Mouse (Mus musculus) kidney, postnatal 36 days (tissue): ENCODE data around the gene Pik3cb.

Source experiments
- DNase-seq, 2 experiments: peaks; one replicate each; pipeline ENCODE4 v3.0.0; 2021 to 2022; ENCODE audit warnings: mixed read lengths in 2 of 2

Gene Pik3cb

DNA sequence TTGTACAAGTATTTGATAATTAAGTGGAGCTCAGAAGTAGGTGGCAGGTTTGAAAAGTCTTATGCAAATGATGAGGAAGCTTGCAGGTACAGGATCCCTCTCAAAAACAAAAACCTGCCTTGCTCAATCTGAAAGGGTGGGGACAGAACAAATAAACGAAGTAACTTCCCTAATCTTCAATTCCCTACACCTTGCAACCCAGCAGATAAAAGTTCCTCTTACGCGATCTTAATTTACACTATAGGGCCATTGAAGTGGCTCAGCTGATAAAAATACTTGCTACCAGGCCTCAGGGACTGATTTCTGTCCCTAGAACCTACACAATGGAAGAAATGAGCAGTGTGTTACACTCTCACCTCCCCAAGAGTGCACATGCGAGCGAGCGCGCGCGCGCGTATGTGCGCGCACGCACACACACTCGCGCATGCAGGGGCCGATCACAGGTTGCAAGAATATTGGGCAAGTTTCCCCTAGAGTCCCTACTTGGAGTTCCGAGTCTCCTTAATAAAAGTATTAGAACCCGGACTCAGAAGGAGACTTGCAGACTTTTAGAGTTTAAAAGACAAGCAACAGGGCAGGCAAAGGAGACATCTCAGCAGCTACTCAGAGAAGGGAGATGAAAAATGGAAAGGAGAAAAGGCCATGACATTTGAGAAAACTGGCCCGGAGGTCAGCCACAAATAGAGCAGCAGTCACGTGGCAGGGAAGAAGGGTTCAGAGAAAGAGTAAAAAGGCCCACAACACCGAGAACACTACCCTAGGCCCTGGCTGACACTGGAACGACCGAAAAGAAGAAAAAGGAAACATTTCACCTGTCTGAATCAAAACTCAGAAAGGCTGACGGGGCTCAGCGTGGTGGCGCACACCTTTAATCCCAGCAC lies 6.7 kb upstream of the Pik3cb start:
- DNase-seq, result no peak

DNA sequence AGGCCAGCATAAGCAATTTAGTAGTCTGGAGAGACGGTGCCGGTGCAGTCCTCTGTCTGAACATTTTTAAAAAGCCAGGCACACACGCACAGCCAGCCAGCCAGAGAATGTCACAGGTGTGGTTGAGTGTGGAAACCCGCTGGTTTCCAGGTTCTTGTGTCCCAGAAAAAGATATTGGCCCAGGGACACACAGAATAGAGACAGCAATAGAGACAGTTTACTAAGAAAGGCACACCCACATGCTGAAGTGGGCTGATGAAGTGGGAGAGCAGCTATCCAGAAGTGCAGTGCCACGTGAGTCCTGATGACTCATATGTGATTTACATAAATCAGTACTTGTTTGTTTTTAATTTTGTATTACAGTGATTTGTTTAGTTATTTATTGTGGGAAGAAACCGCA lies 5.3 kb upstream of the Pik3cb start:
- no peak for DNase-seq

DNA sequence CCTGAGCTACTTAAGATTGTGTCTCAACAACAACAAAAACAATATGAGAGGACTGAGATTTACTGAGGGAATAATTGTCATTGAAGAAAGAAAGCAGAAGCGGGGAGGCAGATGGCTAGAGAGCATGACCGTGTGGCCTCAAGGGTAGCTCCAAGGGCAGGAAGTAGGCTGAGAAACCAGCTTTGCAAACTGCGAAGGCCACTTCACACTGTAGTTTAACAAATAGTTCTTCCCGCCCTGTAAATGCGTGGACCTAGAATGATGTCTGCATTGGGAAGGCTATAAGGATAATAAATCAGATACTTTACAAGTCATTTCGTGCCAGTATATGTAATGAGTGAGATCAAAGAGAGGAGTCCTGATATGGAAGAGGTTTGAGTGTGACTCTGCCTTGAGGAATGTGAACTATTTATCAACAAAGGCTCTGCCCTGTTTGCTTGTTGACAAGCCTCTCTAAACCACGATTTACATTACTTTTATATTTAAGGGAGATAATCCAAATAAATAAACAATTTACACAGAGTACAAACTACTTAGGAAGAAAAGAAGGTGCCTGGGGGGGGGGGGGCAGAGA lies 4.1 kb upstream of the Pik3cb start:
- DNase-seq, result no peak

DNA sequence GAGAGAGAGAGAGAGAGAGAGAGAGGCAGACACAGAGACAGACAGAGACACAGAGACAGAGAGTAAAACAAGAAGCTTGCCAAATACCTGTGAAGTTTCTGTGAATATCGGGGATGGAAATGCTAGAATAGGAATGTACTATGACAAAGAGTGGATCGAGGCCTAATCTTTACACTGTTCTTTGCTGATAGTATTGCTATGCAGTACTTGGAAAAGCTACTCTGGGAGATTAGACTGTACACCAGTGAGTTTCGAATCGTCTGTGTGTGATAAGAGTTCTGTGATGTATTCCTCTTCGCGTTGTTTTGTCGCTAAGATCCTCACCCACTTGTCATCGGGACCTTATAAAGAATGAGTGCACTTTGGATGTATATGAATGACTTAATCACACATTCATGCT lies 1.2 kb upstream of the Pik3cb start:
- no peak for DNase-seq

DNA sequence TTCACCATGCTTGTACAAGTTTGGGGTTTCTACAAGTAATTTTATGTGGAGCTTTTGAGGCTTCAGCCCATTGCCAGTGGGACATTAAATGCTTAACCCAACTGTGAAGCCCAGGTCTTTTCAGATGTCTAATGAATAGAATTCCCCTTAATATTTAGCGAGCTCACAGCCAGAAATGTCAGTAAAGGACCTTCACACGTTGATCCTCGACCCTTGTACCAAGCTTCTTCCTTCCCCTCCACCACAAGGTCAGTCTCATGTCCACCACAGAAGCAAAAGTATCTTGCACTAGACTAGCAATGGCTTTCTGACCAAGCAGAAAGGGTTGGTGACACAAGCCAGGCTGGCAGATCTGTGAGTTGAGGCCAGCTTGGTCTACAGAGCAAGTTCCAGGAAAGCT lies 750 bp upstream of the Pik3cb start:
- peak in 1 of 2 experiments; percentile 17 for DNase-seq

DNA sequence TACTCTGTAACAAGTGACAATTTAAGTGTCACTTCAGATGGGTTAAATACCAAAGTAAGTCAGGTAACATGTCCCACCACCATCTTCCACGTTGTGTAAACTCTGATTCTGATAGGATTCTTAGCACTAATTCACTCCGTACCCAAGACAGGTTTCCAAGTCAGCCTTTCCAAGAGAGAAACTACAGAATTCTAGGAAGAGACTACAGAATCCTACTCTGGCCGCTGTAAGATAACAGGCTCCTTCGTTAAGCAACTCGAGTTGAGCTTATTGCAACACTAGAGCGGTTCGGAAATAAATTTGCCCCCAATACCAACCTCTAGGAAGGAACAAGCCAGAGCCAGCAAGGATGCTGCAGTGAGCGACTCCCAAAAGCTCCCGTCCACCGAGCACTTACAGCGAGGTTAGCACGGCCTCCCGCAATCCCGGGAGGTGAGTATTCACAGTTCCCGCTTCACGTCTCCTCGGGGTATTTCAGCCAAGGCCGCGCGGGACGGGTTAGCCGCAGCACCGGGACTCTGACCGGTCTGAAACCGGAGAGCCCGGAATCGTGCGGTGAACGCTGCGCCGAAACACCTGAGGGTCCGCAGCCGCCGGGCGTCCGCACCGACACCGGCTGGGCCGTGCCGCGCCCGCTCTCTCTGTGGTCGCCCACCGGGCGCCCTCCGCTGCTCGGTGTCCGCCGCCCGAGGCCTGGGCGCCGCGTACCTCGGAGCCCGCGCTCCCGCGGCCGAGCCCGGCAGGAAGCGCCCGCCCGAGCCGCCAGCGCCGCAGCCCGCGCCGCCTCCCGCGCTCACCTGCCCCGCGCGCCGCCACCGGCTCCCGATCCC lies 1.0 kb downstream of the Pik3cb start:
- peak; percentile 27 to 58 for DNase-seq

DNA sequence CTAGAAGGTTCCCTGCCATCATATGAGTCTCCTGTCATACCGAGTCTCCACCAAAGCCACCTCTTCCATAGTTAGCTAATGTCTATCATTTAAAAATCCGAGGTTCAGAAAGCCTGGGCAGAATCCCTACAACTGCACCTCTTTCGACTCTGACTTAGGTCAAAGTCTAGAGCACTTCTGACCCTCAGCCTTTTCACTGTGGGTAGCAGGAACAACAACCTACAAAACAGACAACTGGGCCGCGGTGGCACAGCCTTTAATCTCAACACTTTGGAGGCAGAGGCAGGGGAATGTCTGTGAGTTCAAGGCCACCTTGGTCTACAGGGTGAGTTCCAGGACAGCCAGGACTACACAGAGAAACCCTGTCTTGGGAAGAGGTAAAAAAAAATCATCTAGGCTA lies 3.1 kb downstream of the Pik3cb start:
- peak; percentile 64 to 66 for DNase-seq

DNA sequence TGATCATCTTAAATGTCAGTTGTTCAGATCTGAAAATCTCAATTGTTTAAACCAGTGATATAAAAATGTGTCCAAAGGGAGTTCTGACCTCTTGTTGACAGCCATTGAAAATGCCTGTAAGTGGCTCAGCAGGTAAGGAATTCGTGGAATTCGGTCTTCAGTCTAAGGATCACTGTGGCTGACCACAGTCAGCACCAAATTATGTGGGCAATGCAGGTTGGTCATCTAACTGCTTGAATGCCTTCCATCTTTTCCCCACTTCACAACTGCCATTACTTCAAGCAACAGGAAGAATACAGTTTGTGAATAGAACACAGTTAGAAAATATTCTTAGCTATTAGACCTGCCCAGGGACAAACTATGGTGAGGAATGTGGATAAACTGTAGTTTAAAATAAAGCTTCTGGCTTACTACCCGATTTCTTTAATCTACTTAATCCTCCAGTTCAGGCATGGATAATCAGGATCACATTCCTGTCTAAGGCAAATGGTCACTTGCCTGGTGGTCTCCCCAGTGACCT lies 8.4 kb downstream of the Pik3cb start:
- peak; percentile 33 to 55 for DNase-seq

DNA sequence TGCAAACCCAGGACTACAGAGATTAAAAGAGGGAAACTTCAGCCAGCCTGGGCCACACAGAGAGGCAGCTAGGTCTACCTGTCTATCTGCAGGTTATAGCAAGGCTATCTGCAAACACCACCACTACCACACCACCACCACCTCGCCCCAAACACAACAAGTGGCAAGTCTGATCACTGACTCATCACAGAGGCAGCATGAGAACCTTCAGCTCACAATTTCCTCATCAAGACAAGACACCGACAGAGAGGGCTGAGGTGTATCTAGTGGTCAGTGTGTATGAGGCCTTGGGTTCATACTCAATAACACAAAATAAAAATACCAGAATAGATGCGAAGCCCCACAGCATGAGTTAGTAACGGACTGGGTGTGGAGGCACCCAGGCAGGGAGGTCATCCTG lies 9.3 kb downstream of the Pik3cb start:
- DNase-seq, result no peak

DNA sequence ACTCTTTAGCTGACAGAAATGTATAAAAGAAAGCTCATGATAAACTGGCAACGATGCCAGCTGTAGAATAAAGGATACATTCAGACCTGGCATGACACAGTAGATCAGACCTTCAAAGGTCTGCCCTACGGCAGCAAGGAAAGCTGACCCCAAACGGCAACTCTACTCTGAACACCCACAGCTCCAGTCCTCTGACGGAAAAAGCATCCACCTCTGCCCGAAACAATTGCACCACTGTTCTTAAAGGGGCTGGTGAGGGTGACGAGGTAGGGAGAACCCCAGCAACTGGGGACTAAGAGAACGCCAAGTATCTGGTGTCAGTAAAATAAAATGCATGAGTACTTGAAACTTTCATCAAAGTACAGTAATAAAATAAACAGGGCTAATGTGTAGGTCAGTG lies 12.8 kb downstream of the Pik3cb start:
- DNase-seq, result no peak

DNA sequence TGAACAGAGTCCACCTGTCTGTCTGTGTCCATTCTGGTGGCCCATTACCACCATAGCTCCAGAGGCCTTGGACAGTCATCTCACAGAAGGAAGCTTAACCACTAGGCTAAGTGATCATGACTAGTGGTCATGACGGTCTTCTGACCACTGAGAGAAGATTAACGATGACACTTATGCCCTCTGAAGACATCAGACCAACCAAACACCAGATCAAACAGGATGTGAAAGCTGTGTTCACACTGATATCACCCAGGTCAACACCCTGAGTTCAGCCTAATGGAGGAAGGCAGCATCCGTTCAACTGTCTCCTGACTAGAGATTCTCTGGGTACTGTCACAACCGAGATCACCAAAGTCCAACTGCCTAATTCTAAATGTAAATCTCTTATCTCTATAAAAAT lies 17.7 kb downstream of the Pik3cb start:
- DNase-seq, result no peak

DNA sequence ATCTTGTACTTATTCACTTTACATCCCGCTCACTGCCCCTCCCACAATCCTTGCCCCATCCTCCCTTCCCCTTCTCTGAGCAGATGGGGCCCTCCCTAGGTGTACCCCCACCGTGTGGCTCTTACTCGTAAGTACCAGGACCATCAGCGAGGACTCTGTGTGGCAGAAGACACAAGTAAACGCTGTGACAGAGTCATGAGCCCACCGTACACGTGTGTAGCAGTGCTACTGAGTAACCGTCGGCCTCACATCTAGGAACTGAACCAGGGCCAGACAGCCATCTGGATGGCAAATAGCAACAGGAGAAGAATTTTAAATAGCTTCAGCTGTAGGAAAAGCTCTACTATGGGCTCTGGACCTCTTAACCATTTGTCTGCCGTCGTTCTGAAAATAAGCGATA lies 28.0 kb downstream of the Pik3cb start:
- DNase-seq, result no peak

DNA sequence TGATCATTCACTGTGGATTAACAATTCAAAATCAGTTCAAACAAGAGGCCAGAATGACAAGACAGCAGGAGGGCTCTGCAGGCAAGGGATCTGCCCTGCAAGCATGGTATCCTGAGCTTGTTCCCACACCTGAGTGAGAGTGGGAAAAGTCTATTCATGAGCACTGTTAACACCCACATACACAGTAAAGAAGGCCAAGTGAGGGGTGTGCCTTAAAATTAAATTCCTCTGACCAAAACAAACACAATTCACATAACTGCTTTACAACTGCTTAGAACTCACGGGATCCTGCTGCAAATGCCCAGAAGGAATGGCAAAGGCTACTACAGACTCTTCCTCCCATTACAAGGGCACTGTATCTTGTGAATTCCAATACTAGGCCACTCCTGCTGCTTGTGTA lies 29.3 kb downstream of the Pik3cb start:
- no peak for DNase-seq

DNA sequence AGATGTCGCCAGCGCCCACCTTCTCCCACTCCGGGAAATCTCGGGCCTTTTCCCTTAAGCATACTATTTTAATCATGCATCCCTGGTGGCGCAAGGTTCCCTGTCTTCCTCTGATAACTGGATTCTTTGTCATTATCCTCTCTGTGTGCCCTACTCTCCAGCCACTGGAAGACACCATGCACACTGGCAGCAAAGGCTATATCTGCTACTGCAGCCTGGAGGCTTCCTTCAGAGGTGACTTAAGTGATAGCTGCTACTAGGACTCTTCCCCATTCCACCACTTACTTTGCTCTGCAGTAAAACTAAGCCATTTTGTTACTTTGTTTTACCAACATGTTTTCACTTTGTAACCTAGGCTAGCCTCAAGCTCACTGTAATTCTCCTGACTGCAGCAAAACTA lies 30.2 kb downstream of the Pik3cb start:
- no peak for DNase-seq

DNA sequence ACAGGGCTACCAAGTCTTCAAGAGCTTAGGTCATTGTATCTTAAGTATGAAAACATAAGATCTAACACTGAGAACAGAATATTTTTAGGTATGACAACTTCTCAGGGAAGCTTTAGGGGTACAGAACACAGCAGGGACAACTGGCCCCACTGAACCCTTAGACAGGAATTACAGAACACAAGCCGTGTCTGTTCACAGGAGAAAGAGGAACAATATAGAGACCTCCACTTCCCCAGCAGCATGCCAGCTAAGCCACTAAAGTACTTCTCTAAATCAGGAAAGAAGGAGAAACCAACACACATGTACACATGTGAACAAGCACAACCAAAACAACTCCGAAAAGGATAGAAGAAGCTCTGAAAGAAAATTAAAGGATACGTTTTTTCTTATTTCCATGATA lies 30.8 kb downstream of the Pik3cb start:
- no peak for DNase-seq

DNA sequence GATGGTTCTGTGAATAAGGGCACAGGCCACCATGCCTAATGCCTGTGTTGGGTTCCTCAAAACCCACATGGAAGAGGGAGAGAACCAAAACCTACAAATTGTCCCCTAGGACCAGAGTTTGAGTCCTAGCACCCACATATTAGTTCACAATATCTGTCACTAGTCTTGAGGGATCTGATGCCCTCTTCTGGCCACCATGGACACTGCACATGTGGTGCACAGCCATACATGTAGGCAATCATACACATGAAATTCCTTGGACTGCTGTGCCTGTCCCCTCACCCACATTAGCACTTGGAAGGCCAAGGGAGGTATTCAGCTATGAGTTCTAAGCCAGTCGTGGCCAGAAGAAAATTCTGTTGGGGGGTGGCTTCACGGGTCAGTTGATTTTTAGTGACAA lies 36.0 kb downstream of the Pik3cb start:
- DNase-seq, result peak in 1 of 2 experiments; percentile 38

DNA sequence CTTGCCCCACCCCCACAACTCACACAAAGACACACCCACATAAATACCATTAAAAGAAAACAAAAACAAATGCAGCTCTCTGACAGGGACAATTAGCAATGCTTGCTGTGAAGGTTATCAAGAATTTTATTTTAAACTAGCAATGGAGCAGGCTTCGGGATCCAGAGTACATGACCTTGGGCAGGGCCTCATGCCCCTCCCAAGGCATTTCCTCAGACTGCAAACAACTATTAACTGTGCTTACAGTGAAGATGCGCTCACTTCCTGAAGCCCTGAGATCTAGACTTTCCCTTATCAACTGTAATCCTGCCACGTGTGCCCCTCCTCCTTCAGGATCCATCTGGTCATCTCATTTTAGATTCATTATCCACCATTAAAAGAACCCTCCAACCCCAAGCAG lies 36.6 kb downstream of the Pik3cb start:
- DNase-seq, result no peak

DNA sequence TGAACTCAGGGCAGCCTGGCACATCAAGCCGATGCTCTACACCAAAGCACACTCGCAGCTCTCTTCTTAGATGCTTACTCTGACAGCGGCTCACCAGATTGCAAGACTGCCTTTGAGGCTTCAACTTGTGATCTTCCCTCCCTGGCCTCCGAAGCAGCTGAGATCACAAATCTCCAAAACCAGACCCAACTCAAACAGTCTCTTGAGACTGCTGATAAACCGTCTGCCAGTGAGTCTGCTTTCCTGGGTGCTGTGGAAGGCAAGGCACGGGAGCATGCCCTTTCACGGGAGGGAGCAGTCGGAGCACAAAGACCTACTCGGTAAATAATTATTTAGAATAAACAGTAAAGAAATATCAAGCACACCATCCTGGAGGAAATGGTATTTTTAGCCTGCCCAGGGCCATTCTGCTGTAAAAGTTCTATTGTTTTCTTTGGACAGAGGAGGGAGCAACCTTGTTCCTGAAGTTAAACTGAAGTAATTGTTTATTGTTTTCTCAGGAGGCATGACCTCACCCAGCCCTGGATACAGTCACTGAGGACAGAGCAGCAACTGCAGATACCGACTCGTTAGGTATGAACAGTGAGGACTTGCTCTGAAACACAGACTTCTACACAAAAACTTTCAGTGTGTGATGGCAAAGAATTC lies 41.8 kb downstream of the Pik3cb start:
- DNase-seq, result peak; percentile 14 to 19

DNA sequence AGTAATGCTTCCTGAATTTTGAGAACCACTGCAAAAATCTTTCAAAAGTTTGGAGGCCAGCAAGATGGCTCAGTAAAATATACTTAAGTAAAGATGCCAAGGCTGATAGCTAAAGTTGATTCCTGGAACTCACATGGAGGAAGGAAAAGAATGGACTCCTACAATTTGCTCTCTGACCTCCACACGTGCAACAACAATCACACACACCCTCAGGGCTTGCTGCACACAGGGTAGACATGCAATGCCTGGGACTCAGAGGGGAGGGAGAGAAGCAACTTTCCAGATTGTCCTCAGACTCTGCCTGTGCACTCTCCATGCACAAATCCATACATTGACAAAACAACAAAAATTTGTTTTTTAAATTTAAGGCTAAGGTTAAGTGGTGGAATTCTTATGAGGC lies 42.8 kb downstream of the Pik3cb start:
- DNase-seq, result no peak

DNA sequence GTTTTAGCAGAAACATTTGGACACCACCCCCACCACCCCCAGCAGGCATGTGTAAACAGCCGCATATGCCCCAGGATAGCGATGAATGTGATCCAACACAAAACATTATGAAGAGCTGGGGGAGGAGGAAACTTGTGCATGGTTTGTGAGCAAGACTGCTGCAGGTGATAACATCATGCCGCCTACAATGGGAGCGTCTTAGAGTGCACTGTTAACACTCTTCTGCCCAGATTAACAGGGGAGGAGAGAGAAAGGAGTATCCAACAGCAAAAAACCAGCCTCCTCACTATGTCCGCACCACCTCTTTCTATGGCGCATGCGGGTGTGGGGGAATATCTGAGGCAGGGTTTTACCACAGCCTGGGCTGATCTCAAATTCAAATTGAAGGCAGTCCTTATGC lies 45.2 kb downstream of the Pik3cb start:
- no peak for DNase-seq

DNA sequence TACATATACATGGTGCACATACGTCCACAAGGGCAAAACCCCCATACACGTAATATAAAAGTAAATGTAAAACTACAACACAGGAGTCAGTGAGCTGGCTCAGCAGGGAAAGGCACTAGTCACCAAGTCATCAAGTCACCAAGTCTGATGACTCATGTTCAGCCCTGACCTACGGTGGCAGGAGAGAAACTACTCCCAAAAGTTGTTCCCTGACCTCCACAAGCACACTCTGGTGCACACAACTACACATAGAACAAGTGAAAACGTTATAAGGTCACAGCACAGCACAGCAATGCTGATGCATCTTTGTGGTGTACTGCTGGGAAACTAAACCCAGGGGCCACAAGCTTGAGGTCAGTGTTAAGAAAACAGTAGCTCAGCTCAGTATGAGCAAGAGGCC lies 49.9 kb downstream of the Pik3cb start:
- DNase-seq, result no peak

DNA sequence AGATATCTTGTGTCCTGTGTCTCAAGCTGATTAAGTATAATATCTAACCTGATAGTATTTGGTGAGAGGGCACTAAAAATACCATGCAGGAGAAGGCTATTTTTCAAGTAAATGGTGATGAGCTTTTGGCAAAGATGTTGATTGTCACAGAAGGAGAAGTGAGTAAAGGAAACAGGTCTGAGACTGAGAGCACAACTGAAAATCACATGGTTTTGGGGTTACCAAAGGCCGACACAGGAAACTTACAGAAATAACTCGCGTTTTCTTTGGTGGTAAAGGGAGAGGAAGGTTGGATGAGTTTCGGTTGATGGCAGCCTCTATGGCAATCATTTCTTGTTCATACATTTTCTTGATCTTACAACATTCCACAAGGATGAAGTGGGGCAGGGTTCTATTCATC lies 50.5 kb downstream of the Pik3cb start:
- no peak for DNase-seq

DNA sequence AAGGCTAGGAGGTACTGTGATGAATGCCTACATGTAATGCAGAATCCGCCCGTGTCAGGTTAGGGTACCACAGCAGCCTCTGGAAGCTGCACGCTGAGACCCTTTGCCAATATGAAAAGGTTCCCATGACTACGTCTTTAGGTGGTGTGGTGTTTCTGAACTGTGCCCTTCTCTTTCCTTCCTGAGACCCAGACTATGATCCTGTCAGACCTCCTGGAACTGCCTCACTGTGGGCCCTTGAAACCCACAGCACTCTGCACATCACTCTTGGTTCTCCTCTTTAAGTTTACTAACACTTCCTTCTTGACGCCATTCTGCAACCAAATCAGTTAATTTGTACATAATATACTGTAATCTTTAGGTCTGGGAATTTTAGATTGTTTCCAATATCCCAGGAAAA lies 58.7 kb downstream of the Pik3cb start:
- DNase-seq, result no peak
